Mouse (Mus musculus): ENCODE measurements around the gene Cacna2d3. TPM values are rescaled to one million over a fixed set of nuclear protein-coding genes. Genes with fewer than 3 reads are reported as not detected.
A peak's percentile ranks its signal among the peaks of the same experiment; 100 is the strongest.

The Cacna2d3 gene
- total RNA-seq, 1 experiment, result 0.40 TPM

DNA sequence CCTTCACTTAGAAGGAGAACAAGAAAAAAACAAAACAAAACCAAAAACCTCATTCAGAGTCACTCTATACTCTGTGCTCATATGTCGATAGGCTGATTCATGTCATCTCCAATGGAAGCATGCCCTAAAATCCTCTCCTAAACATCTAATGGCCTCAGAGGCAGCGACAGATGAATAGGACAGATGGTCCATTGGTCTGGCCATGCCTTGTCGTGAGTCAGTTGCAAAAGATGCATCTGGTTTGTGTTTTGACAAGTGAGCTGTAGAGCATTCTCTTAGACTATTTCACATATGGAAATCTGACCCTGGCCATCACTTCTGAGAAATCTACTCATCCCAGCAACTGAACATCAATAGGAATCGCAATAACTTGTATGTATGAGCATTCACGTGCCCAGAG, 626.2 kb downstream of the Cacna2d3 start:
- no peak overlapping the region for H3K27ac ChIP-seq (ENCODE audit: insufficient read depth, low read depth, low read length, poor library complexity, severe bottlenecking)
- in situ Hi-C loops (cut with MboI; ENCODE audit: low sequenced_read_pairs in 2 of 2, unreplicated experiment in 2 of 2), result no loop called here

DNA sequence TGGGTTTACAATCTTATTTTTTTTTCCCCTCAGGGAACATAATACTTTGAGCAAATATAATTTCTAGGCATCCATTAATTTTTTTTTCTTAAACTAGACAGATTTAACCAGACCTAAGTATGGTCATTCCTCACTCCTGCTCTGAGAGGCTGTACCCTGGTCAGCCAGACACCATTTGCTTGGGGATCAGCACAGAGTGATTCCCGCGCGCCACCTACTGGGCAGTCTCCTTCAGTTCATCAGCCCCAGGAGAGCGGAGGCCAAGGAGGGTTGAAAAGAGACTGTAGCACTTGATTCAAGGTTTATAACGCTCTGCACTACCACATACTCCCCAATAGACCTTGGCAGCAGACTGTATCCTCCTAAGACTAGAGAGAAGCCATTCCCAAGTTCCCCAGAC, 631.6 kb downstream of the Cacna2d3 start:
- in situ Hi-C loops (cut with MboI; ENCODE audit: low sequenced_read_pairs in 2 of 2, unreplicated experiment in 2 of 2), result no loop called here
- Histone ChIP-seq H3K4me3 (ENCODE audit: insufficient read depth in 1 of 2, low read depth in 1 of 2, low read length in 2 of 2, poor library complexity in 1 of 2, severe bottlenecking in 1 of 2) (no peak overlapping the region), H3K4me1 (ENCODE audit: control insufficient read depth in 2 of 2, insufficient read depth in 2 of 2, low read length in 2 of 2, poor library complexity in 1 of 2) (no peaks in the 10 kb centered on the region), H3K9me3 (ENCODE audit: control insufficient read depth, insufficient read depth, low read depth, low read length) (no peaks in the 10 kb centered on the region), H3K36me3 (ENCODE audit: control insufficient read depth, insufficient read depth, low read length, poor library complexity, severe bottlenecking) (no peaks in the 10 kb centered on the region), H3K9ac (ENCODE audit: insufficient read depth, low read depth, low read length, poor library complexity, severe bottlenecking) (no peak overlapping the region), H3K27ac (ENCODE audit: insufficient read depth, low read depth, low read length, poor library complexity, severe bottlenecking) (no peak overlapping the region)
- peak; percentile 88 for TF ChIP-seq ZC3H11A (IDR thresholded peaks at IDR 0.05; ENCODE audit: borderline replicate concordance, low read depth, low read length)
- no peak for TF ChIP-seq MAFK (IDR thresholded peaks at IDR 0.05; ENCODE audit: insufficient read depth, low read depth, low read length)
- peak; percentile 39 for DNase-seq (ENCODE audit: low read depth, low spot score)

More for the DNA sequence above, 626.2 kb downstream of the Cacna2d3 start:
- H3K9me3 ChIP-seq (ENCODE audit: control insufficient read depth, insufficient read depth, low read depth, low read length), result no peaks in the 10 kb centered on the region
- no peak overlapping the region for H3K9ac ChIP-seq (ENCODE audit: insufficient read depth, low read depth, low read length, poor library complexity, severe bottlenecking)
- TF ChIP-seq ZC3H11A (IDR thresholded peaks at IDR 0.05; ENCODE audit: borderline replicate concordance, low read depth, low read length) (no peak), ZNF384 (IDR thresholded peaks at IDR 0.05; ENCODE audit: low read depth, low read length) (no peak), MAFK (IDR thresholded peaks at IDR 0.05; ENCODE audit: insufficient read depth, low read depth, low read length) (no peak), CHD2 (IDR thresholded peaks at IDR 0.05; ENCODE audit: low read depth, low read length) (no peak), HCFC1 (IDR thresholded peaks at IDR 0.05; ENCODE audit: borderline replicate concordance, insufficient read depth, low read length) (no peak)
- H3K36me3 ChIP-seq (ENCODE audit: control insufficient read depth, insufficient read depth, low read length, poor library complexity, severe bottlenecking), result no peaks in the 10 kb centered on the region
- no peak for DNase-seq (ENCODE audit: low read depth, low spot score)
- H3K4me1 ChIP-seq (ENCODE audit: control insufficient read depth in 2 of 2, insufficient read depth in 2 of 2, low read length in 2 of 2, poor library complexity in 1 of 2), result no peaks in the 10 kb centered on the region
- no peak overlapping the region for H3K4me3 ChIP-seq (ENCODE audit: insufficient read depth in 1 of 2, low read depth in 1 of 2, low read length in 2 of 2, poor library complexity in 1 of 2, severe bottlenecking in 1 of 2)

DNA sequence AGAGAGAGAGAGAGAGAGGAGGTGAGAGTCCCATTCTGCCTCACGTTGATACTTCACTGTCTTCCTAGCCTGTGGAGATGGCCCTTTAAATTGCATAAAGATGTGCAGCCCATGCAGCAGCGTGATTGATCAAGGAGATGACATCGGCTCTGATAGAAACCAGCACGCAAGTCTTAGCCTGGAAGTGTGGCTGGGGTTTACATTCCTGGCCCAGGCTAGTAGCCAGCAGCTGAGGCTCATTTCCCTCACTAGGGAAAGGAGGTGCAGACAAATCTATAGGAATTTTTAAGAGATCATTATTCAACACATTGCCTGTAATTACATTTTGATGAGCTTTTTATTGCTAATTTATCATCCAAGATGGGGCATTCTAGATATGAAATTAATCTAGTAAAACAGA, 635.1 kb downstream of the Cacna2d3 start:
- Histone ChIP-seq H3K27ac (ENCODE audit: insufficient read depth, low read depth, low read length, poor library complexity, severe bottlenecking) (no peak overlapping the region), H3K9me3 (ENCODE audit: control insufficient read depth, insufficient read depth, low read depth, low read length) (no peaks in the 10 kb centered on the region), H3K4me3 (ENCODE audit: insufficient read depth in 1 of 2, low read depth in 1 of 2, low read length in 2 of 2, poor library complexity in 1 of 2, severe bottlenecking in 1 of 2) (no peak overlapping the region), H3K36me3 (ENCODE audit: control insufficient read depth, insufficient read depth, low read length, poor library complexity, severe bottlenecking) (no peaks in the 10 kb centered on the region), H3K9ac (ENCODE audit: insufficient read depth, low read depth, low read length, poor library complexity, severe bottlenecking) (no peak overlapping the region), H3K4me1 (ENCODE audit: control insufficient read depth in 2 of 2, insufficient read depth in 2 of 2, low read length in 2 of 2, poor library complexity in 1 of 2) (no peaks in the 10 kb centered on the region)
- no peak for DNase-seq (ENCODE audit: low read depth, low spot score)
- TF ChIP-seq ZNF384 (IDR thresholded peaks at IDR 0.05; ENCODE audit: low read depth, low read length) (no peak), MAFK (IDR thresholded peaks at IDR 0.05; ENCODE audit: insufficient read depth, low read depth, low read length) (no peak), HCFC1 (IDR thresholded peaks at IDR 0.05; ENCODE audit: borderline replicate concordance, insufficient read depth, low read length) (no peak), CHD2 (IDR thresholded peaks at IDR 0.05; ENCODE audit: low read depth, low read length) (no peak), ZC3H11A (IDR thresholded peaks at IDR 0.05; ENCODE audit: borderline replicate concordance, low read depth, low read length) (no peak)
- in situ Hi-C loops (cut with MboI; ENCODE audit: low sequenced_read_pairs in 2 of 2, unreplicated experiment in 2 of 2), result no loop called here

DNA sequence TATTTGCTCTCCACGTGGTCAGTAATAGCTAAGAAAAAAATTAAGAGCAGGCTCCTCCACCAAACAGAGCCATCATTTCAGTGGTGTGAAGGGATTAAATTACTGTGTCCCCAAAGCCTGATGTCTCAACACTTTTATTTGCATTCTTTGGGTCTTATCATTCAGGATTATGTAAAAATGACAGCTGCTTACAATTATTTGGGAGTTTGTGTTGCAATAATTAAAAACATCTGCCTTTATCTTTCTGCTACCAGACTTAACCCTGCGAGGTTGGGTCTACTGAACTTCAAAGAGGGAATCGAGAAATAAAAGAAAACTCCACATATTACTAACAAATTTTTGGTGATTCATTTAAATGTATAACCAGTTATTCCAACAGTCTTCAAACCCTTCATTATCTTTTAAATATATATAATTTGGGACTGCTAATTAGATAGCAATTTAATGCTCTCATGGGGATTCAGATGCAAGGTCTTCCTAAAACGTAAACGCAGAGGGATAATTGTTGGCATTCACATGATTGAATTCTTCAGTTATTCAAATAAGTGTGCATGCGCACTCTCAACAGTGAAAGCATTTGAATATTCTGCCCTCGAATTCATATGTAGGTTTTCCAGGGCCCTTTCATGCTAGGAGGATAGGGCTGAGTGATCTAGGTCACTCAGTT, 636.0 kb downstream of the Cacna2d3 start:
- no peaks in the 10 kb centered on the region for H3K9me3 ChIP-seq (ENCODE audit: control insufficient read depth, insufficient read depth, low read depth, low read length)
- in situ Hi-C loops (cut with MboI; ENCODE audit: low sequenced_read_pairs in 2 of 2, unreplicated experiment in 2 of 2), result no loop called here
- H3K4me1 ChIP-seq (ENCODE audit: control insufficient read depth in 2 of 2, insufficient read depth in 2 of 2, low read length in 2 of 2, poor library complexity in 1 of 2), result no peaks in the 10 kb centered on the region
- no peak for DNase-seq (ENCODE audit: low read depth, low spot score)
- H3K9ac ChIP-seq (ENCODE audit: insufficient read depth, low read depth, low read length, poor library complexity, severe bottlenecking), result no peak overlapping the region
- TF ChIP-seq HCFC1 (IDR thresholded peaks at IDR 0.05; ENCODE audit: borderline replicate concordance, insufficient read depth, low read length), result no peak
- no peak for TF ChIP-seq MAFK (IDR thresholded peaks at IDR 0.05; ENCODE audit: insufficient read depth, low read depth, low read length)
- no peak for TF ChIP-seq ZC3H11A (IDR thresholded peaks at IDR 0.05; ENCODE audit: borderline replicate concordance, low read depth, low read length)
- TF ChIP-seq CHD2 (IDR thresholded peaks at IDR 0.05; ENCODE audit: low read depth, low read length), result no peak
- TF ChIP-seq ZNF384 (IDR thresholded peaks at IDR 0.05; ENCODE audit: low read depth, low read length), result no peak
- no peak overlapping the region for H3K4me3 ChIP-seq (ENCODE audit: insufficient read depth in 1 of 2, low read depth in 1 of 2, low read length in 2 of 2, poor library complexity in 1 of 2, severe bottlenecking in 1 of 2)
- H3K36me3 ChIP-seq (ENCODE audit: control insufficient read depth, insufficient read depth, low read length, poor library complexity, severe bottlenecking), result no peaks in the 10 kb centered on the region
- H3K27ac ChIP-seq (ENCODE audit: insufficient read depth, low read depth, low read length, poor library complexity, severe bottlenecking), result no peak overlapping the region

DNA sequence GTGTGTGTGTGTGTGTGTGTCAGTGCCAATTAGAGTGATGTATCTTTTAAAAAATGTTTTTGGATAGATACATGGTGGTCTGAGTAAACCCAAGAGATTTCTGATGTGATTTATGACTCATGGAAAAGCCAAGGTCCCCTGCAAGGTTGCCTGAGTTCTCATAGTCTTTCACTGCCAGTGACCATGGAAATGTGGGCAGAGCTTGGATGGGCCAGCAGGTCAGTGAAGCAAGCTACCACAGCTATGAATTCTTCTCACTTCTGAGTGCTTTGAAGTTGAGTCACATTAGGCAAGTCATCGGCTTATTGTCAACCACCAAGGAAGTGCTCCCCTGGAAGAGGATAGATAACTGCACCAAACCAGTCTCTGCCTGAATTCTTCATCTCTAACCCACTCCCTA, 639.5 kb downstream of the Cacna2d3 start:
- H3K36me3 ChIP-seq (ENCODE audit: control insufficient read depth, insufficient read depth, low read length, poor library complexity, severe bottlenecking), result no peaks in the 10 kb centered on the region
- no peaks in the 10 kb centered on the region for H3K9me3 ChIP-seq (ENCODE audit: control insufficient read depth, insufficient read depth, low read depth, low read length)
- no peak for DNase-seq (ENCODE audit: low read depth, low spot score)
- no peak overlapping the region for H3K9ac ChIP-seq (ENCODE audit: insufficient read depth, low read depth, low read length, poor library complexity, severe bottlenecking)
- H3K27ac ChIP-seq (ENCODE audit: insufficient read depth, low read depth, low read length, poor library complexity, severe bottlenecking), result no peak overlapping the region
- TF ChIP-seq ZC3H11A (IDR thresholded peaks at IDR 0.05; ENCODE audit: borderline replicate concordance, low read depth, low read length) (no peak), HCFC1 (IDR thresholded peaks at IDR 0.05; ENCODE audit: borderline replicate concordance, insufficient read depth, low read length) (no peak), MAFK (IDR thresholded peaks at IDR 0.05; ENCODE audit: insufficient read depth, low read depth, low read length) (no peak), CHD2 (IDR thresholded peaks at IDR 0.05; ENCODE audit: low read depth, low read length) (no peak), ZNF384 (IDR thresholded peaks at IDR 0.05; ENCODE audit: low read depth, low read length) (no peak)
- no peaks in the 10 kb centered on the region for H3K4me1 ChIP-seq (ENCODE audit: control insufficient read depth in 2 of 2, insufficient read depth in 2 of 2, low read length in 2 of 2, poor library complexity in 1 of 2)
- H3K4me3 ChIP-seq (ENCODE audit: insufficient read depth in 1 of 2, low read depth in 1 of 2, low read length in 2 of 2, poor library complexity in 1 of 2, severe bottlenecking in 1 of 2), result no peak overlapping the region
- in situ Hi-C loops (cut with MboI; ENCODE audit: low sequenced_read_pairs in 2 of 2, unreplicated experiment in 2 of 2), result no loop called here

All from ES-E14 (cell line).